In the genomic region with DNA sequence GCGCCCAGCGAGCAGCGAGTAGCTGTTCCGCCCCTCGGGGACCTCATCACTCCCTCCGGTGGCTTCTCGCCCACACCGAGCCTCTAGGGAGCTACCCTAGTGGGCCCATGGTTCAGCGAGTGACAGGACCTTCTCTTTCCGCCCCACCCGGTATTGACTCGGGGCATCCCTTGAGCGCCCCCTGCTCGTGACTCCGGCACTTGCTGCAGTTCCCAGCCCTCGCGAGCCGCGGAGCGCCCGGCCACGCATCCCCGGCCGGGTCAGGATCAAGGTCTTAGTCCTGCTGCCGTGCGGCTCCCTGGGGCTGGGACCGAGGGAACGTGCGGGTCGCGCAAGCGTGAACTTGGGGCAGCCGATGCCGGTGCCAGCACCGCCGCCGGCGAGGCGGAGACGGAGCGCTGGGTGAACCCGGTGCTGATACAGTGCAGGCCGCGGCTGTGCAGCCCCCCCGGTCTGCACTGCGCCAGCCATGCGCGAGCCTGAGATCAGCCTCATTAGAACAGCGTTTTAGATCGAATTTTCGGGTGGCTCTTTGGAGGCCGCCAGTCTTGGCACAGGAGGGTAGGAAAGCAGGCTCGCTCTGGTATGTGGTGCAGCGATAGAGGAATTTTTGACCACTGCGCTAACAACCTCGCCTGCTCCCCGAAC, we compare ENCODE assay signal across 8 mouse cellular contexts. TPM values are rescaled to one million over a fixed set of nuclear protein-coding genes. Genes with fewer than 3 reads are reported as not detected.
DNase-seq lines count a peak whose midpoint lies in the region; ATAC-seq lines count a peak whose summit lies in the region.

No protein-coding gene starts in this region.

- H3K4me2 ChIP-seq in heart, embryonic 14.5 days (ENCODE audit: low read length), result peak overlapping the region; percentile 92
- H3K4me2 ChIP-seq in liver, embryonic 12.5 days, result peak overlapping the region; percentile 85

- peaks cover 7% of the 10 kb centered on the region in 2 experiments; a peak in 3 of 4 replicates for H3K4me1 ChIP-seq in heart, embryonic 14.5 days (ENCODE audit: control insufficient read depth in 2 of 2, insufficient read depth in 2 of 2, low read length in 2 of 2)
- peaks cover 37% of the 10 kb centered on the region for H3K4me1 ChIP-seq in liver, embryonic 12.5 days

- peak overlapping the region; percentile 77 for H3K9ac ChIP-seq in heart, embryonic 14.5 days (ENCODE audit: low read length)
- peak overlapping the region; percentile 65 for H3K9ac ChIP-seq in liver, embryonic 12.5 days

- peak overlapping the region in 1 of 2 experiments; percentile 31; a peak in 1 of 4 replicates for H3K27ac ChIP-seq in heart, embryonic 14.5 days (replicated peaks in 1 of 2; ENCODE audit: control insufficient read depth in 1 of 2, insufficient read depth in 1 of 2, low read depth in 2 of 2, low read length in 2 of 2)
- H3K27ac ChIP-seq in liver, embryonic 12.5 days, result no peak overlapping the region

- peak; percentile 76 to 88 for DNase-seq in CD8-positive naive resting alpha-beta T cell, adult 2 months (ENCODE audit: low read depth in 2 of 2, low spot score in 2 of 2)
- peak; percentile 42 for DNase-seq in c-Kit-negative CD71-positive TER-119-positive erythroid progenitor cells, embryonic 14.5 days (ENCODE audit: low read depth, low spot score)
- peak; percentile 38 for DNase-seq in fibroblast of lung, adult 2 months (ENCODE audit: low read depth)
- peak; percentile 88 for DNase-seq in kidney, postnatal 14 days
- peak; percentile 87 for DNase-seq in naive thymus-derived CD4-positive, alpha-beta T cell, adult 2 months (ENCODE audit: low read depth)
- peak; percentile 96 for DNase-seq in splenic B cell, adult 2 months (ENCODE audit: low read depth, low spot score)

- WGBS in heart, embryonic 14.5 days, result 1% methylated on average over 57 of the region's 57 CpGs
- 2% methylated on average over 57 of the region's 57 CpGs for WGBS in liver, embryonic 12.5 days (ENCODE audit: insufficient replicate concordance)

- H3K9me3 ChIP-seq in heart, embryonic 14.5 days (ENCODE audit: control insufficient read depth, low read length), result no peaks in the 10 kb centered on the region
- no peaks in the 10 kb centered on the region for H3K9me3 ChIP-seq in liver, embryonic 12.5 days (replicated peaks)

- no peaks in the 10 kb centered on the region for H3K36me3 ChIP-seq in heart, embryonic 14.5 days (ENCODE audit: control insufficient read depth, insufficient read depth, low read length)
- H3K36me3 ChIP-seq in liver, embryonic 12.5 days, result no peaks in the 10 kb centered on the region
- no peaks in the 10 kb centered on the region for H3K36me3 ChIP-seq in splenic B cell, adult 2 months (ENCODE audit: control insufficient read depth, insufficient read depth, low read length, poor library complexity, severe bottlenecking)

- ATAC-seq in heart, embryonic 14.5 days (ENCODE audit: insufficient number of reproducible peaks, insufficient read depth, low FRiP score, low read depth), result peak; percentile 77
- ATAC-seq in liver, embryonic 12.5 days, result peak; percentile 84

- H3K27me3 ChIP-seq in heart, embryonic 14.5 days (ENCODE audit: control insufficient read depth, insufficient read depth, low read length), result peaks cover 24% of the 10 kb centered on the region
- peaks cover 74% of the 10 kb centered on the region for H3K27me3 ChIP-seq in liver, embryonic 12.5 days (replicated peaks)
- H3K27me3 ChIP-seq in splenic B cell, adult 2 months (ENCODE audit: control insufficient read depth, insufficient read depth, low read length, poor library complexity, severe bottlenecking), result no peaks in the 10 kb centered on the region

- H3K4me3 ChIP-seq in heart, embryonic 14.5 days (ENCODE audit: control insufficient read depth in 1 of 2, insufficient read depth in 1 of 2, low read depth in 1 of 2, low read length in 2 of 2), result peak overlapping the region; percentile 58 to 77
- peak overlapping the region; percentile 61 for H3K4me3 ChIP-seq in liver, embryonic 12.5 days

RNA-seq across cellular contexts. Expression of a gene that starts 50.1 kb away (rescaled TPM):
- polyA plus RNA-seq in heart, embryonic 14.5 days (2014; fragmentation: Nextera tagmentation; extraction: Ambion mirVana), result 21.3 and 25.7 TPM in 2 replicates
- 8.8 and 9.5 TPM in 2 replicates for polyA plus RNA-seq in liver, embryonic 12.5 days (2016; fragmentation: Nextera tagmentation; extraction: Ambion mirVana)

RNA-seq across cellular contexts. Expression of a gene that starts 52.8 kb away (rescaled TPM):
- polyA plus RNA-seq in heart, embryonic 14.5 days (2014; fragmentation: Nextera tagmentation; extraction: Ambion mirVana), result 17.7 and 17.9 TPM in 2 replicates
- 17.5 and 19.2 TPM in 2 replicates for polyA plus RNA-seq in liver, embryonic 12.5 days (2016; fragmentation: Nextera tagmentation; extraction: Ambion mirVana)

RNA-seq across cellular contexts. Expression of a gene that starts 58.2 kb away (rescaled TPM):
- polyA plus RNA-seq in heart, embryonic 14.5 days (2014; fragmentation: Nextera tagmentation; extraction: Ambion mirVana), result 3.3 and 4.5 TPM in 2 replicates
- 5.9 and 6.5 TPM in 2 replicates for polyA plus RNA-seq in liver, embryonic 12.5 days (2016; fragmentation: Nextera tagmentation; extraction: Ambion mirVana)

Comparison
In these comparisons a context has a peak if more than half of its experiments do, and no peak if none do; other contexts are left out.
1. DNase-seq: peak in every context shown above with its lines; median percentile 96 in splenic B cell, adult 2 months; 88 in kidney, postnatal 14 days; 87 in naive thymus-derived CD4-positive, alpha-beta T cell, adult 2 months; 82 in CD8-positive naive resting alpha-beta T cell, adult 2 months; 42 in c-Kit-negative CD71-positive TER-119-positive erythroid progenitor cells, embryonic 14.5 days; 38 in fibroblast of lung, adult 2 months.